Mouse (Mus musculus) cerebral cortex, adult 2 months (tissue): ENCODE measurements around the gene Tnfsf11.

ENCODE experiments used
- WGBS: fragments of 180-500 bp; shearing (Covaris S2); methylation state at CpG from one replicate; pipeline ENCODE4 v1.1.7; 2018; 5-methylcytosine and 5-hydroxymethylcytosine counted together

Tnfsf11 gene

GRCm38 (mm10) chr14:78307286-78308237 lies at the start of gene Tnfsf11:
TSS of gene Tnfsf11 (minus strand) at chr14:78308043.
- 2% methylated on average over 44 of the region's 51 CpGs for WGBS

GRCm38 (mm10) chr14:78356764-78357163 lies 48.9 kb upstream of the Tnfsf11 start:
- WGBS = 49% methylated on average over 8 of the region's 8 CpGs

- 86% methylated on average over 4 of the region's 4 CpGs for WGBS
Observed at GRCm38 (mm10) chr14:78355381-78355780, 47.5 kb upstream of the Tnfsf11 start.

GRCm38 (mm10) chr14:78352865-78353264 lies 45.0 kb upstream of the Tnfsf11 start:
- 61% methylated on average over 4 of the region's 4 CpGs for WGBS

- WGBS = 82% methylated on average over 7 of the region's 7 CpGs
Observed at GRCm38 (mm10) chr14:78351544-78351943, 43.7 kb upstream of the Tnfsf11 start.

- WGBS = 90% methylated on average over 2 of the region's 2 CpGs
Observed at GRCm38 (mm10) chr14:78347715-78348114, 39.9 kb upstream of the Tnfsf11 start.

- WGBS = 79% methylated on average over 8 of the region's 8 CpGs
Observed at GRCm38 (mm10) chr14:78343007-78343406, 35.2 kb upstream of the Tnfsf11 start.

- 81% methylated on average over 4 of the region's 4 CpGs for WGBS
Observed at GRCm38 (mm10) chr14:78342146-78342545, 34.3 kb upstream of the Tnfsf11 start.

GRCm38 (mm10) chr14:78333341-78333740 lies 25.5 kb upstream of the Tnfsf11 start:
- WGBS = 85% methylated on average over 3 of the region's 3 CpGs

- WGBS = 82% methylated on average over 7 of the region's 7 CpGs
Observed at GRCm38 (mm10) chr14:78331368-78331767, 23.5 kb upstream of the Tnfsf11 start.

GRCm38 (mm10) chr14:78330576-78331300 lies 22.9 kb upstream of the Tnfsf11 start:
- WGBS = 51% methylated on average over 11 of the region's 11 CpGs

GRCm38 (mm10) chr14:78329765-78330451 lies 22.1 kb upstream of the Tnfsf11 start:
- 72% methylated on average over 8 of the region's 8 CpGs for WGBS

- 98% methylated on average over 1 of the region's 1 CpGs for WGBS
Observed at GRCm38 (mm10) chr14:78323356-78323755, 15.5 kb upstream of the Tnfsf11 start.

GRCm38 (mm10) chr14:78322916-78323315 lies 15.1 kb upstream of the Tnfsf11 start:
- 83% methylated on average over 9 of the region's 9 CpGs for WGBS

- WGBS = 88% methylated on average over 6 of the region's 6 CpGs
Observed at GRCm38 (mm10) chr14:78320248-78320647, 12.4 kb upstream of the Tnfsf11 start.

- 84% methylated on average over 5 of the region's 5 CpGs for WGBS
Observed at GRCm38 (mm10) chr14:78319580-78319979, 11.7 kb upstream of the Tnfsf11 start.

- WGBS = 63% methylated on average over 3 of the region's 3 CpGs
Observed at GRCm38 (mm10) chr14:78319000-78319399, 11.2 kb upstream of the Tnfsf11 start.

GRCm38 (mm10) chr14:78317623-78318022 lies 9.8 kb upstream of the Tnfsf11 start:
- WGBS = 80% methylated on average over 5 of the region's 5 CpGs

- 80% methylated on average over 3 of the region's 3 CpGs for WGBS
Observed at GRCm38 (mm10) chr14:78300914-78301313, 6.9 kb downstream of the Tnfsf11 start.

- WGBS = 93% methylated on average over 7 of the region's 7 CpGs
Observed at GRCm38 (mm10) chr14:78292687-78293086, 15.2 kb downstream of the Tnfsf11 start.

- 56% methylated on average over 9 of the region's 9 CpGs for WGBS
Observed at GRCm38 (mm10) chr14:78289912-78290523, 17.8 kb downstream of the Tnfsf11 start.

GRCm38 (mm10) chr14:78288903-78289302 lies 18.9 kb downstream of the Tnfsf11 start:
- WGBS = 43% methylated on average over 5 of the region's 5 CpGs
